Mouse (Mus musculus): ENCODE results near the gene Nxn. TPM values are rescaled to one million over a fixed set of nuclear protein-coding genes. Genes with fewer than 3 reads are reported as not detected.

The Nxn gene
- polyA plus RNA-seq, 1 experiment from 2014 or later, result 23.2 TPM

DNA sequence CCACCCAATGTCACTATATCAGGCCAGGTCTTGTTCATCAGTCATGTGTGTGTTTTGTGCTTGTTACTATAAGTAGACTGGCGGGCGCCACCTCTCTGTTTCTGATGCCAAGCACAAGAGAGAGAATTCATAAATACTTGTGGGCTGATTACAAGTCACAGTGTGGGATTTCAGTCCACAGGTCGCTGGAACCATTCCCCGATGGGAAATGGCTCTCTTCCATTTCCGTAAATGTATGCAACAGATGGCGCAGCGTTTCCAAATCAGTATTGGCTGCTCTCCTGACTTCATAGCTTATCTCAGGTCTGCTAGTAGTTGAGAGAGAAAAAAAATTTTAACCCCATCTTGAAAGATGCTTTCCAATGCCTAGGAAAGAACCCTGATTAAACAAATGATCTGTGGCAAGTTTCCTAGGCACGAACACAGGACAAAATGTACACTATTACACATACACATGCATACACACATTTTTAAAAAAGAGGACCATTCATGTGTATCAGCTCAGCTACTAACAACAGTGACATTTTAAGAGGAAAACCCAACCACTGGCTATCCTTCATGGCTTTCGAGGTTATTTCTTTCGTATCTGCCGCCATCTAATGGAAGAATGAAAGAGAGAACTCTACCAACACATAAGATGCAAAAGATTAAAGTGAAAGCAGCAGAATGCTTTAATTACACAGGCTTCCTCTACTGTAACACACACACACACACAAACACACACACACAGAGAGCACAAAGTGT, 819 bp upstream of the Nxn start:
- Histone ChIP-seq H3K4me1 (peaks cover 21% of the 10 kb centered on the region), H3K4me3 (peak overlapping the region; percentile 91), H3K27ac (replicated peaks) (peak overlapping the region; percentile 93), H3K36me3 (no peaks in the 10 kb centered on the region), H3K9me3 (no peaks in the 10 kb centered on the region), H3K9ac (peak overlapping the region; percentile 94), H3K27me3 (replicated peaks) (peaks cover 5% of the 10 kb centered on the region; the same call in 1 of the 2 replicates), H3K4me2 (peak overlapping the region; percentile 93)
- 7% methylated on average over 11 of the region's 11 CpGs for WGBS
- ATAC-seq (ENCODE audit: extremely low read depth, insufficient number of reproducible peaks, low FRiP score, low TSS enrichment), result peak; percentile 22; the same call in 1 of the 2 replicates

DNA sequence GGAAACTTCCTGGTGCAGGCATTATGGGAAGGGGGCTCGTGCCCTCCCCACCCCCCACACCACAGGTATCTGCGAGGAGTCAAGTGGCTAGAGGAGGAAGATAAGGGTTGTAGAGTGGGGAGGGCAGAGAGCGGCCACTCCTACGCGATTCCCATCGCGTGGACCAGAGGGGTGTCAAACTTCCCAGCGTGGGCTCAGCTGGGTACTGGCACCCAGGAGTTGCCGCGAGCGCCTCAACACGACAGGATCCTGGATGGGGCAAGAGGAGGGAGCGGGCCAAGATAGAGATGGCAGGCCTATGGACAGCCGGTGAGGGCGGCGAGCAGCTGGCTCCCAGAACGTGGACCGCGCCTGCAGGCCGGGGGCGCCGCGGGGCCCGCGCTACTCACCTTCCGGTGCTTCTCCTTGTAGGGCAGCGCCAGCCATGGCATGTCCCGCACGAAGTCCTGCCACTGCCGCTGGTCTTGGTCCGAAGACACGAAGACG, 585 bp downstream of the Nxn start:
- H3K36me3 ChIP-seq, result no peaks in the 10 kb centered on the region
- H3K27me3 ChIP-seq (replicated peaks), result peaks cover 5% of the 10 kb centered on the region; the same call in 1 of the 2 replicates
- peak overlapping the region; percentile 93 for H3K4me2 ChIP-seq
- peak overlapping the region; percentile 91 for H3K4me3 ChIP-seq
- 0% methylated on average over 33 of the region's 33 CpGs for WGBS
- H3K9ac ChIP-seq, result peak overlapping the region; percentile 94
- peak overlapping the region; percentile 93 for H3K27ac ChIP-seq (replicated peaks)
- no peaks in the 10 kb centered on the region for H3K9me3 ChIP-seq
- peak; percentile 6; the same call in 1 of the 2 replicates for ATAC-seq (ENCODE audit: extremely low read depth, insufficient number of reproducible peaks, low FRiP score, low TSS enrichment)
- H3K4me1 ChIP-seq, result peaks cover 21% of the 10 kb centered on the region

DNA sequence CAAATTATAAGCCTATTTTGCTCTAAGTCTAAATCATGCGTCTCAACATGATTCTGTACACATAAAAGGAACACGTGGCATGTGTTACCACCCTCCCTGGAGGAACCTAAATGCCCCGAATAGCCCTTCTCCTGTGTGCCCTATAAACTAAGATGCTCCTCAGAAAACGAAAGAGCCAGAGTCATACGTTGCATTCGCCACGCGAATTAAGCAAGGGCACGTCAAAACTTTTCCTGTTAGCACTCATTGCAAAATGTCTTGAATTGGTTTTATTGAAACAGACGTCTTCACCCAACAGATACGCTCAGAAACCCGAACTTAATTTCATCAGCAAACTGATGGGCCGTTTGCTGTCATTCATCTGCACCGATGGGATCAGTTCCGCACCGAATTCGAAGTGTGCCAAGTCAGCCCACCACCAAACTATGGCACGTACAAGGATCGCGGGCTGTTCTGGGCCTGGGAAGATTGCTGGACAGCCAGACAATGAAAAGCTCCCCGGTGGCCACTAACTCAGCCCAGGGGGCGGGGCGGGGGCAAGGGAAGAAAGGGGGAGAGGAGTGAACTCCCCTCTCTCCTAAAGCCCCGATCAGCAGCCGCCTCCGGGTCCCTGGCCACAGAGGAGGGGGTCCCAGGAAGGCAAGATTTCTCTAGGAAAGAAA, 1.2 kb downstream of the Nxn start:
- H3K4me3 ChIP-seq, result peak overlapping the region; percentile 91
- H3K27me3 ChIP-seq (replicated peaks), result 0 out of 2 replicates have a peak, but pooled peaks cover under 1% of the 10 kb centered on the region
- no peak for ATAC-seq (ENCODE audit: extremely low read depth, insufficient number of reproducible peaks, low FRiP score, low TSS enrichment)
- peak overlapping the region; percentile 94 for H3K9ac ChIP-seq
- H3K27ac ChIP-seq (replicated peaks), result peak overlapping the region; percentile 93
- WGBS, result 3% methylated on average over 26 of the region's 26 CpGs
- H3K9me3 ChIP-seq, result no peaks in the 10 kb centered on the region
- H3K4me2 ChIP-seq, result peak overlapping the region; percentile 93
- 0 out of 2 replicates have a peak, but pooled peaks cover 3% of the 10 kb centered on the region for H3K36me3 ChIP-seq
- H3K4me1 ChIP-seq, result peaks cover 21% of the 10 kb centered on the region

DNA sequence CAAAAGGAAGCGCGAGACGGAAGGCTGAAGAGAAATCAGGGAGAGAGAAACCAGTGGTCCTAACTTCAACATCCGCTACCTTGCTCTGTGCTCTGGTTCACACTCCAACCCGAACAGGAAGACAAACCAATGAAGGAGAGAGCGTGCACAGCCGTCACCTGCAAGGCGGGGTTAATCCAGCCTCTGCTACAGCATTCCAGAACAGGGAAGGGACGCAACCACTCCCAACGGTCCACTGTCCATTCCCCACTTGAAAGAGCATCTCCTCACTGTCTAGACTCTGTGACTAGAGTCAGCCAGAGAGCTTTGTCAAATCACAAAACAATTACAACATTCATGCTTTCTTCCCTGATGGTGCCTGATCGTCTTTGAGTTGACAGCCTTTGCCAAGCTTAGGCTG, 5.9 kb downstream of the Nxn start:
- no peak overlapping the region for H3K9ac ChIP-seq
- WGBS, result 80% methylated on average over 11 of the region's 11 CpGs
- H3K9me3 ChIP-seq, result no peaks in the 10 kb centered on the region
- peaks cover 22% of the 10 kb centered on the region for H3K4me1 ChIP-seq
- peaks cover 20% of the 10 kb centered on the region for H3K36me3 ChIP-seq
- no peak overlapping the region for H3K4me3 ChIP-seq
- ATAC-seq (ENCODE audit: extremely low read depth, insufficient number of reproducible peaks, low FRiP score, low TSS enrichment), result no peak
- no peak overlapping the region for H3K4me2 ChIP-seq
- H3K27ac ChIP-seq (replicated peaks), result no peak overlapping the region
- no peaks in the 10 kb centered on the region for H3K27me3 ChIP-seq (replicated peaks)

DNA sequence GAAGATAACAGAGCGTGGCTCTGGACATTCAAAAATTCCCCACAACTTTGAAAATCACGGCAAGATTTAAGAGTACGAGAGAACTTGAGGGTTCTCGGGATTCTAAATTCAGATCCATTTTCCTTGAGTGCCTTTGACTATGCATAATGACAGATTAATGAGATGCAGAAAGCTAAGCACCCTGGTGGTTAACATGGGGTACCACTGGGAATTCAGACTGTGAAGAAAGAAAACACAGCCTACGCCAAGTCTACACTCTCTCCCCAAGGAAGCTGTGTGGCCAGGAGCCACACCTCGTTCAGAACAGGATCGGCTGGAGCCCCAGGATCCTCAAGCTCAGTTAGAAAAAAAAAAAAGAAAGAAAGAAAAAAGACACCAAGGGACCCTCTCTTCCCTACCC, 6.4 kb downstream of the Nxn start:
- 83% methylated on average over 7 of the region's 7 CpGs for WGBS
- Histone ChIP-seq H3K36me3 (peaks cover 20% of the 10 kb centered on the region), H3K4me1 (peaks cover 21% of the 10 kb centered on the region), H3K9me3 (no peaks in the 10 kb centered on the region), H3K4me2 (no peak overlapping the region), H3K4me3 (no peak overlapping the region), H3K27me3 (replicated peaks) (no peaks in the 10 kb centered on the region), H3K9ac (no peak overlapping the region), H3K27ac (replicated peaks) (no peak overlapping the region)
- ATAC-seq (ENCODE audit: extremely low read depth, insufficient number of reproducible peaks, low FRiP score, low TSS enrichment), result no peak

DNA sequence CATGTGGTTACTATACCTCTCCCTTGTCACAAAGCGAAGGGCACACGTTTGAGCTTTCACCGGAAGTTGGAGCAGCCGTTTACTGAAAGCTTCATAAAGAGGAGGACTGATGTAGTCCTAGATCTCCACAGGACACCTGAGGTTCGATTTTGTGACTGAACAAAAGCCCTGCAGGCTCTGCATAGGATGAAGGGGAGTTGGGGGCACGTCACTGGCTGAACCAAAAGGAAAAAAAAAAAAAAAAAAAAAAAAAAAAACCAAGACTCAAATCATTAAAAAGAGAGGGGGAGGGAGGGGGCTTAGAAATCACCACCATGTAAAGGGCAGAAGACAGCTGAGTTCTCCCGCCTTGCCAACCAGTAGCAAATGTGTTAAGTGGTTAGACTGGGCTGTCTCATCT, 10.2 kb downstream of the Nxn start:
- ATAC-seq (ENCODE audit: extremely low read depth, insufficient number of reproducible peaks, low FRiP score, low TSS enrichment), result no peak
- Histone ChIP-seq H3K9ac (no peak overlapping the region), H3K36me3 (peaks cover 20% of the 10 kb centered on the region), H3K4me2 (no peak overlapping the region), H3K27me3 (replicated peaks) (no peaks in the 10 kb centered on the region), H3K4me3 (no peak overlapping the region), H3K27ac (replicated peaks) (no peak overlapping the region), H3K9me3 (no peaks in the 10 kb centered on the region), H3K4me1 (peaks cover 19% of the 10 kb centered on the region)
- WGBS, result 69% methylated on average over 7 of the region's 7 CpGs

DNA sequence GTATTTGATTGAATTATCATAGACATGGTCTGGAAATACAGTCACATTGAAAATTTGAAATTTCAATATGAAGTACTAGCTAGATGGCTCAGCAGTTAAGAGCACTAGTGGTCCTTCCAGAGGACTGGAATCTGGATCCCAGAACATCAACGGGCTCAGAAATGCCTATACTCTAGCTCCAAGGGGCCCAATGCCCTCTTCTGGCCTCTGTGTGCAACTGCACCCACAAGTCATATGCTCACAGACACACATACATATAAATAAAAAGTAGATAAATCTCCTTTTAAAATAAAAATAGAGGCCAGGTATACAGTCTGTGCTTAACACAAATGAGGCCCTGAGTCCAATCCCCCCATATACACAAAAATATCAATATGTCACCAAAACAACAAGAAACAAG, 11.8 kb downstream of the Nxn start:
- Histone ChIP-seq H3K9ac (no peak overlapping the region), H3K36me3 (peaks cover 17% of the 10 kb centered on the region), H3K27ac (replicated peaks) (no peak overlapping the region), H3K27me3 (replicated peaks) (no peaks in the 10 kb centered on the region), H3K4me1 (peaks cover 31% of the 10 kb centered on the region), H3K4me3 (no peak overlapping the region), H3K9me3 (no peaks in the 10 kb centered on the region), H3K4me2 (no peak overlapping the region)
- no peak for ATAC-seq (ENCODE audit: extremely low read depth, insufficient number of reproducible peaks, low FRiP score, low TSS enrichment)
- WGBS, result 84% methylated on average over 1 of the region's 1 CpGs

DNA sequence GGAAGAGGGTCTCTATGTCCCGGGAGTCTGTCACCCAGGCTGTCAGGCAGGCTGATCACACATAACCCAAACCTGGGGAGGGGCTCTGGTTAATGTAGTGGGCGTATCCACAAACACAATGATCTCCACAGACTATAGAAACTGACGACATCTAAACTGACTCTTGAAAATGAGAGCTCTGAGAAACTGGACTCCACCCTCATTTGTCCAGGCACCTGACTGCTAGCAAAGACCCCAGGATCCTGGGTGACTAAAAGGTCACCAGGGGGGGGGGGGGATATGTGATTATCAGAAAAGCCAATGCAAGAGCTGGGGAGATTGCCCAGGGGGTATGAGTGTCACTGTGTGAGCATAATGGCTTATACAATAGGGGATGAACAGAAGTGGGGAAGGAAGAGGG, 13.2 kb downstream of the Nxn start:
- Histone ChIP-seq H3K36me3 (peaks cover 3% of the 10 kb centered on the region; the same call in 1 of the 2 replicates), H3K9me3 (no peaks in the 10 kb centered on the region), H3K9ac (no peak overlapping the region), H3K4me1 (peaks cover 40% of the 10 kb centered on the region), H3K27me3 (replicated peaks) (no peaks in the 10 kb centered on the region), H3K27ac (replicated peaks) (no peak overlapping the region), H3K4me3 (no peak overlapping the region), H3K4me2 (no peak overlapping the region)
- WGBS, result 63% methylated on average over 3 of the region's 3 CpGs
- no peak for ATAC-seq (ENCODE audit: extremely low read depth, insufficient number of reproducible peaks, low FRiP score, low TSS enrichment)

DNA sequence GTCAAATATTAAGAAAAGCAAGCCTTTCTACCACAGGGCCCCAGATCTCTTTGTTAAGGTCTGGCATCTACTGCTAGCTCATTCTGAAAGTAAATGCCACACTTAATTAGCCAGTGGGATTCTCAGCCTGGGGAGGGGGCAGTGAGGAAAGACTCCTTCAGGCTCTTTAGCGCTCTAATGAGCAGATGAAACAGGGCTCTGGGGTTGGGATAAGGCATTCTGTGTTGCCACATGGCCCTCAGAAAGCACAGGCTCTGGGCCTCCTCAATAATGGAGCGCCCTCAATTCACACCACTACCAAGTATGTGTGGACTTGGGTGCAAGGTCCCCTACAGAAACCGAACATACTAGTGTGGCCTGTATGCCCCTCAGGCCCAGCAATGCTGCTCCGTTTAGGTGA, 13.9 kb downstream of the Nxn start:
- H3K4me1 ChIP-seq, result peaks cover 47% of the 10 kb centered on the region
- H3K9ac ChIP-seq, result no peak overlapping the region
- H3K36me3 ChIP-seq, result no peaks in the 10 kb centered on the region
- H3K27me3 ChIP-seq (replicated peaks), result no peaks in the 10 kb centered on the region
- H3K4me3 ChIP-seq, result no peak overlapping the region
- no peak overlapping the region for H3K4me2 ChIP-seq
- no peaks in the 10 kb centered on the region for H3K9me3 ChIP-seq
- H3K27ac ChIP-seq (replicated peaks), result 0 out of 2 replicates have a peak overlapping the region, but pooled peaks have one; percentile 2
- 83% methylated on average over 4 of the region's 4 CpGs for WGBS
- no peak for ATAC-seq (ENCODE audit: extremely low read depth, insufficient number of reproducible peaks, low FRiP score, low TSS enrichment)

DNA sequence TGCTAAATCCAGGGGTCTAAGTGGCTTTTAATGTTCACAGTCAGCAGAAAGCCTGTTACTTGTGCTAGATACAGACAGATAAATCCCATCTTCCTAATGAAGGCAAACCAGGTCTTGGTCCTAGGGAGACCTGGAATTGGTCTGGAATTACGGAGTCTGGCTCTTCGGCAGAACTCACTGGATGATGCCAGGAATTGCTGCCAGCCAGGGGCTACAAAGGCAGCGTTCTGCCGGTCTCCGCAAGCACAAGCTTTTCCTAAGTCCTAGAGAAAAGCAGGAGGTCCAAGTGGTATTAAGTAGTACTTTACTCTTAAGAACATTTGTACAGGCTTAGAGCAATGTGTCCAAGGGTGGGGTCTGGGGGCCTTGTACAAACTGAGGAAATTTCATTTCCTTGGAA, 14.6 kb downstream of the Nxn start:
- 82% methylated on average over 5 of the region's 5 CpGs for WGBS
- H3K27me3 ChIP-seq (replicated peaks), result no peaks in the 10 kb centered on the region
- peak overlapping the region; percentile 6; the same call in 1 of the 2 replicates for H3K27ac ChIP-seq (replicated peaks)
- peaks cover 47% of the 10 kb centered on the region for H3K4me1 ChIP-seq
- H3K9ac ChIP-seq, result no peak overlapping the region
- H3K9me3 ChIP-seq, result no peaks in the 10 kb centered on the region
- no peak overlapping the region for H3K4me3 ChIP-seq
- ATAC-seq (ENCODE audit: extremely low read depth, insufficient number of reproducible peaks, low FRiP score, low TSS enrichment), result no peak
- no peaks in the 10 kb centered on the region for H3K36me3 ChIP-seq
- no peak overlapping the region for H3K4me2 ChIP-seq

DNA sequence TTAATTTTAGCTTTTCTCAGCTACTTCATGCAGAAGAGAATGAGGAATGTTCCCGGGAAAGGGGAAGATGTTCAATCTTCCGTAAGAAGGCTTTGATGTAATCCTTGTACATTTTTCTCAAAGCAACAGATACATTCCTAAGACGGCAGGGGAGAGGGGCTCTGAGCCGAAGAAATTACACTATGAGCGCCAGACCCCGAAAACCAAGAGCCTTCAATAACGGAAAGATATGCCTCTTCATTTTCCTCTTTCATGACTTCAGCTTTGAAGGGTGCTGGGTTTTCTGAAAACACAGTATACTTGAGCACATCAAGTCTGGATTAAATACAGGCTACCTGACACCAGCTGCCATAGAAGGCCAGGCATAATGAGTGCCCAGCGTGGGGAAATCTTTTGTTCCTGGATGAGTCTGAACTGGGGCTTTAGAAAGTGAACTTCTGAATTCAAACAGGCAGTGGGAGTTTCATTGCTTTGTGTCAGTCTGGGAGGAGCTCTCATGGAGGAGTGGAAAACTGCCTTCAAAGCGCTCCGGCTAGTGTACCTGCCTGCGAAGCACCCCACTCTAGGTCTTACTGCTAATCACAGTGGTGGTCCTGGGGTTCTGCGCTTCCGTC, 16.1 kb downstream of the Nxn start:
- Histone ChIP-seq H3K27me3 (replicated peaks) (no peaks in the 10 kb centered on the region), H3K9me3 (no peaks in the 10 kb centered on the region), H3K4me3 (no peak overlapping the region), H3K36me3 (no peaks in the 10 kb centered on the region), H3K9ac (no peak overlapping the region; the same call in 1 of the 2 replicates), H3K4me2 (no peak overlapping the region), H3K27ac (replicated peaks) (no peak overlapping the region; the same call in 1 of the 2 replicates), H3K4me1 (peaks cover 40% of the 10 kb centered on the region)
- WGBS, result 77% methylated on average over 13 of the region's 13 CpGs
- ATAC-seq (ENCODE audit: extremely low read depth, insufficient number of reproducible peaks, low FRiP score, low TSS enrichment), result no peak

Data from heart, embryonic 13.5 days (tissue).